Mouse (Mus musculus) lung, postnatal 25 days (tissue): Measurements from ENCODE around the gene Wdr90.
"Not testable (repeated sequence)": the region's sequence is repeated elsewhere in the genome, so short reads cannot be mapped to it uniquely, and the experiment has no call there.

Experiments
- DNase-seq: peaks from one replicate; pipeline ENCODE4 v3.0.0; 2022; ENCODE audit warnings: low spot score

Wdr90 gene

GRCm38 (mm10) chr17:25830200-25830753, 31.0 kb downstream of the Wdr90 start:
- no peak for DNase-seq

DNA sequence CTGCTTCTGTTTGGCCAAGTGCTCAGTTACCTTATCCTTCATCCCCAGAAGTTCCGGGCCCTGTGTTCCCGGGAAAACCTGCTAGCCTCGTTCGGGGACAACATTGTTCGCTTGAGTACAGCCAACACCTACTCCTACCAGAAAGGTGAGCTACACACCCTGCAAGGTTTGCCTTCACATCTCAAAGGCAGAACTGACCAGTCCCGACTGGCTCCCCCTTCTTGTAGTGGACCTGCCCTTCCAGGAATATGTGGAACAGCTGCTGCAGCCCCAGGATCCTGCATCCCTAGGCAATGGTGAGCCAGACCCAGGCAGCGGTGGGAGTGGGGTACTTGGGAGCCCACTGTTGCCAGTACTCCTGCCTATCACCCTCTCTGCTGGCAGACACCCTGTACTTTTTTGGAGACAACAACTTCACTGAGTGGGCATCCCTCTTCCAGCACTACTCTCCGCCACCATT, 31.7 kb downstream of the Wdr90 start:
- no peak for DNase-seq

- DNase-seq: peak; percentile 73
Measured at GRCm38 (mm10) chr17:25828712-25829557, 32.4 kb downstream of the Wdr90 start, which contains the start of gene Jmjd8. Jmjd8 (plus strand) TSS chr17:25828867.

DNA sequence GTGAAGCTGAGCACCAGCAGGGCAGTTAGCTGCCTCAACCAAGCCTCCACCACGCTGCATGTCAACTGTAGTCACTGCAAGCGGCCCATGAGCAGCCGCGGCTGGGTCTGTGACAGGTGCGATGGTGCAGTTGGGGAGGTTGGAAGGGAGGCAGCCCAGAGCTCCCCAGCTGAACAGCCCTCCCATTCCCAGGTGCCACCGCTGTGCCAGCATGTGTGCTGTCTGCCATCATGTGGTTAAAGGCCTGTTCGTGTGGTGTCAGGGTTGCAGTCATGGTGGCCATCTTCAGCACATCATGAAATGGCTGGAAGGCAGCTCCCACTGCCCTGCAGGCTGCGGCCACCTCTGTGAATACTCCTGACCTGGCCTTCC, 33.1 kb downstream of the Wdr90 start:
- DNase-seq: no peak

DNA sequence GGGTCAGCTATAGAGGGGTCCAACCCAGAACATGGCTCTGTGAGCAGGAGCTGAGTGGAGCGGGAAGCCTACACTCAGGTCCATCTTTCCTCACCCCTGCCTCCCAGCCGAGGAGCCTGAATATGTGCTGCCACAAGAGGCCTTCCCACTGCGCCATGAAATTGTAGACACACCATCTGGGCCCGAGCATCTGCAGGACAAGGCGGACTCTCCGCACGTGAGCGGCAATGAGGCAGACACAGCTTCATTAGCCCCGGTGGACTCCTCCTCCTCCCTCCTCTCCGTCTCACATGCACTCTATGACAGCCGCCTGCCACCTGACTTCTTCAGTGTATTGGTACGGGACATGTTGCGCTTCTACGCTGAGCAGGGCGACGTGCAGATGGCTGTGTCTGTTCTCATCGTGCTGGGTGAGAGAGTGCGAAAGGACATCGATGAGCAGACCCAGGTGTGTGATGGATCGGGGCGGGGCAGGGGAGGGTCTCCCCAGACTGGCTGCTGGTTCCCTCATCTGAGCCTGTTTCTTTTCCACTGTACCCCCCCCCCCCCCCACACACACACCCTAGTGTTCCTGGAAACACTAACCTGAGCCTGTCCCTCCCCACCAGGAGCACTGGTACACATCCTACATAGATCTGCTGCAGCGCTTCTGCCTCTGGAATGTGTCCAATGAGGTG, 33.6 kb downstream of the Wdr90 start:
- DNase-seq: no peak

GRCm38 (mm10) chr17:25827011-25827410, 34.3 kb downstream of the Wdr90 start:
- no peak for DNase-seq

DNA sequence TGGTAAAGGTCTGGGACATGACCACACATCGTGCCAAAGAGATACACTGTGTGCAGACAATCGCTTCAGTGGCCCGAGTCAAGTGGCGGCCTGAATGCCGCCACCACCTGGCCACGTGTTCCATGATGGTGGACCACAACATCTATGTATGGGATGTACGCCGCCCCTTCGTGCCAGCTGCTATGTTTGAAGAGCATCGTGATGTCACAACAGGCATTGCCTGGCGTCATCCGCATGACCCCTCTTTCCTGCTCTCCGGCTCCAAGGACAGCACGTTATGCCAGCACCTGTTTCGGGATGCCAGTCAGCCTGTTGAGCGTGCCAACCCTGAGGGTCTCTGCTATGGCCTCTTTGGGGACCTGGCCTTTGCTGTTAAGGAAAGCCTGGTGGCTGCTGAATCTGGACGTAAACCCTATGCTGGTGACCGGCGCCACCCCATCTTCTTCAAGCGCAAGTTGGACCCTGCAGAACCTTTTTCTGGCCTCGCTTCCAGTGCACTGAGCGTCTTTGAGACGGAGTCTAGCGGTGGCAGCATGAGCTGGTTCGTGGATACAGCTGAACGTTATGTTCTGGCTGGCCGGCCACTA, 35.2 kb downstream of the Wdr90 start:
- no peak for DNase-seq

DNA sequence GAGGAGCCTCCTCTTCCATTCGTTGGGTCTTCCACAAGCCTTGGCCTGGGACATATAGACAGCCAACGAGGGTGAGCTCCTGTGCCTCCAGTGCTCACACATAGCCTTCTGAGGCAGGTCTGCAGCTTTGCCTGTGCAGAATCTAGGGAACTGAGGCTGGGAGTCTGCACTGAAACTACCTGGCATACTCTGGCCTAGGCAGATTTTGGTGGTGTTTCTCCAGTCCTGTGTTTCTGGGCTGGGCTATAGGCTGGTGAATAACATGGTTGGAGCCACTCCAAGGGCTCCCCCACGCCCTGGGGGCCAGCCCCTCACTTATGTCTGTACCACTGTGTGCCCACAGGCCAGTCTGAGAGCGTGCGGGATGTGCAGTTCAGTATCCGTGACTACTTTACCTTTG, 36.0 kb downstream of the Wdr90 start:
- DNase-seq: no peak

- no peak for DNase-seq
Measured at GRCm38 (mm10) chr17:25824362-25825142, 36.7 kb downstream of the Wdr90 start.

- peak; percentile 82 for DNase-seq
Measured at GRCm38 (mm10) chr17:25823452-25823851, 37.8 kb downstream of the Wdr90 start, which contains the start of gene Wdr24. Wdr24 (plus strand) TSS chr17:25823627.

DNA sequence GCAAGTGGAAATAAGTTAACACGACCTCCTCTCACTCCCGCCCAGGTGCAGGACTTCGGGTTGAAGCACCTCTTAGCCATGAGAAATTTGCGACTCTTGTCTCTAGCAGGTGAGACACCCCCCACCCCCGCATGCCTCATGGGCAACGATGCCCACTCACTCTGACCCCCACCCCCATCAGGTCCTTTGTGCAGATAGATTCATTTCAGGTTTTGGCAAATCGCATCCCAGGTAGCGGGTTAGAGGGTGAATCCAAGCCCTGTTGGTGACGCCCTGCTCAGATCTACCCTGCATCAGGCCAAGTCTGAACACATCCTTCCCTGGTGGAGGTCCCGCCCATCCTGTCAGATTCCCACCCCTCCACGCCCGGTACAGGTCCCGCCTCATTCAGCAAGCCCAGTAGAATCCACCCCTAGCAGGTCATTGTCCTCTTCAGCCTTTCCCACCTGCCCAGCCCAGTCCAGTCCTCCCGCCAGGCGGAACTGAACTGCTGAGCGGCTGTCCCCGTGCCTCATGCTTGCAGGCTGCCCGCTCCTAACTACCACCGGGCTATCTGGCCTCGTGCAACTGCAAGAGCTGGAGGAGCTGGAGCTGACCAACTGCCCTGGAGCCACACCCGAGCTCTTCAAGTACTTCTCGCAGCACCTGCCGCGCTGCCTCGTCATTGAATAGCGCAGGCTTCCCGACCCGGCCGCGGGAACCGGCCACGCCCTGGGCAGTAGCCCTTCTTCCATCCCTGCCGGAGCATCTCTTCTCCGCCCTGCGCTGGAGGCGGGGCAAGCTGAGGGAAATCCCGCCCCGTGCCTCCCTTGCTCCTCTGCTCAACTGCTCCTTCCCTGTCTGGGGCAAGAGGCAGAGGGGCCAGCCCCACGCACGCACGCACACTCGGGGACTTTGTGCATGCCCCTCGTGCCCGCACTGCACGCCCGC, 42.2 kb downstream of the Wdr90 start:
- DNase-seq: no peak

GRCm38 (mm10) chr17:25817662-25818061, 43.6 kb downstream of the Wdr90 start:
- no peak for DNase-seq

DNA sequence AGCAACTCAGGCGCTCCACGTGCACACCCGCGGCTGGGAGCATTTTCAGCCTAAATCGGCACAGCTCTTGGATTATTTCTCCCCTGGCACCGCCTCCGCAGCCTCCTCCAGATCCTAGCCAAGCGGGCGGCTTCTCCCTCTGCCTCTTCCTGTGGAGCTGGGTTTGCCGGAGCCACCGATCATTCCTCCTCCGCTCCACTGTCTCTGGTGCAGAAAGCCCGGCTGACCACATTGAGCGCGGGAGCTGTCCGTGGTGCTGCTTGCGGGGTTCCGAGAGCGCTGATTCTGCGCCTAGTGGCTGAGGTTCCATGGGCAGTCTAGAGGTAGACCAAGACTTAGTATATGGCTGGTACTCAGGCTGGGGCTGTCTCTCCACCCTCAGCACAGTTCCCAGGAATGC, 47.8 kb downstream of the Wdr90 start:
- peak; percentile 68 for DNase-seq

DNA sequence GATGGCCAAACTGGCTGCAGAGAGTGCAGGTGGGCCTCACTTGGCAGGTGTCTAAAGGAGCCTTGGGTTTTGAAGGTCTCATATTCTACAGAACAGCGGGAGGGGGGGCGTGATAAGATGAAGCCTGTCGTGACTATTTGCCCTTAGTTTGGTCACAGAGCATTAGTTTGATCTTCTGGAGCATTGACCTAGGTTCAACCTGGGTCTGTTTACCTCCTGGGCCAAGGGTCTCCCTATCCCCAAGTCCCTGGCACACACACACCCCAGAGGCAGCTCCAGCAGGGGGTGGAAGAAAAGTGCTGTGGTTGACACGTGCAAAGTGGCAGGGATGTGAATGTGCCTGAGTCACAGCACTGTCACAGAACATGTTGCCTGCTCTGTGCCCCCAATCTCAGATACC, 50.4 kb downstream of the Wdr90 start:
- no peak for DNase-seq

DNA sequence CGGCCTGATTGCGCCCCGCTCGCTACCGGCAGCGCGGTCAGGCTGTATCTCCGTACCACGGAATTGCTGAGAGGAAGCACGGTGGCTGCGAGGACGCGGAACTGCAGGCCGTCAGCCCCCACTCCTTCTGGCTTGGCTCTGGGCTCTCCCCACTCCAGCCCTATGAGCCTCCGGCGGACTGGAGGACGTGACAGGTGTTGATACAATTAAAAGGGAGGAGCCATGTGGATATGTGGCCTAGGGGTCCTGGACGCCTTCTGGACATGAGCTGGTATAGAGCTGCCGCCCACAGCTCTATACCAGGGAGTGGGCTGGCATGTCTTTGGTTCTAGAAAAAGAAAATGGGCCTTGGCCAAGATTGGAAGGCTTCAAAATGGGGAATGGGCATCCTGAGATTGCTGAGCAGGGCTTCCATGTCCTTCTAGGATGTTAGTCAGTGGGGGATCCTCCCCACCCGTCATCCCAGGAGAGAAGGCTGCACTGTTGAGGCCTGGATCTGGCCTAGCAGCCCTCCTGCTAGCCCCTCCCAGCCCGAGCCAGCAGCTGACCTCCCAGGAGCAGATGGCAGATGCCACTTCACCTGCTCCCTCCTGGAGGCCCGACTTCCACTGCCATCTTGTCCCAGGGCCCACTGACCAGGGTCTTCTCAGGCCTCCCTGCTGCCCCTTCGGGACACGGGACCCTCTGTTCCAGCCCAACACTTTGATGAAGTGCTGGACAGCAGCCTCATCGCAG, 51.5 kb downstream of the Wdr90 start:
- DNase-seq: no peak

- peak; percentile 45 for DNase-seq
Measured at GRCm38 (mm10) chr17:25808789-25809605, 52.3 kb downstream of the Wdr90 start, which contains the start of gene Fbxl16. Fbxl16 (plus strand) TSS chr17:25809085.

DNA sequence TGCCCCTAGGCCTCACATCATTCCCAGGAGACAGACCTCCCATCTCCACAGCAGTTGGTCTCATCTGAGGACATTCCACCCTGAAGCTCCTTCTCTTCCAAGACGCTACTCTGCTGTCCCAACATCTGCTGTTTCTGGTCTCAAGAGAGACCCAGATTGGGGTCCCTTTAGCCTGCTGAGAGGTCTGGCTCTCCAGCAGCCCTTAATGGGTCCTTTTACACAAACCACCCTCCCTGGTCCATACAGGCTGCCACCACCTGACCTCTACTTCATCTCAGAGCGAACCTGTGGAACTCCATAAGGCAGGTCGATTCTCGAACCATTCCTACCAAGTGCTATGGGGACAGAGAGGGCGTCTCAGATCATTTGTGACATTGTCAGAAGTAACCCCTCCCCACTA, 53.3 kb downstream of the Wdr90 start:
- no peak for DNase-seq

DNA sequence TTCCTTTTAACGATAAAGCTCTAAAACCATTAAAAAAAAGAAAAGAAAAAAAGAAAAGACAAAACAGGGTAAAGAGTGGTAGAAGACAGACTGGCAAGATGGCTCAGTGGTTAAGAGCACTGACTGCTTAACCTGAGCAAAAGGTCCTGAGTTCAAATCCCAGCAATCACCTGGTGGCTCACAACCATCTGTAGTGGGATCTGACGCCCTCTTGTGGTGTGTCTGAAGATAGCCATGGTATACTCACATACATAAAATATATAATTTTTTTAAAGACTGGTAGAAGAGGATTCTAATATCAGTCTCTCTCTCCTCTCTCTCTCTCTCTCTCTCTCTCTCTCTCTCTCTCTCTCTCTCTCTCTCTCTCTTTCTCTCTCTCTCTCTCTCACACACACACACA, 53.8 kb downstream of the Wdr90 start:
- not testable (repeated sequence) for DNase-seq

GRCm38 (mm10) chr17:25806507-25806906, 54.8 kb downstream of the Wdr90 start:
- DNase-seq: no peak
